Mouse (Mus musculus) embryonic fibroblast, embryonic 13.5 days (primary cell): ENCODE results near the gene Inpp1.

Experiments
- CTCF ChIP-seq: IDR thresholded peaks from 2 replicates; pipeline ENCODE4 v1.5.1; 2011; ENCODE audit warnings: mild to moderate bottlenecking, control low read depth, low read length, moderate library complexity, borderline replicate concordance; ENCODE audit not compliant: insufficient read depth
- POLR2A ChIP-seq: IDR thresholded peaks from 2 replicates; pipeline ENCODE4 v1.6.1; 2011; ENCODE audit warnings: low read depth, mild to moderate bottlenecking, control low read depth, low read length, moderate library complexity

- TF ChIP-seq POLR2A = no peak
- no peak for TF ChIP-seq CTCF
Observed at GRCm38 (mm10) chr1:52748260-52748659, 69.2 kb downstream of the Inpp1 start.
